Mouse (Mus musculus) embryo, embryonic 11.5 days (tissue): ENCODE results near the gene Zcchc4.
"Not testable (repeated sequence)": the region's sequence is repeated elsewhere in the genome, so short reads cannot be mapped to it uniquely, and the experiment has no call there.

Experiments
- DNase-seq: peaks from one replicate; pipeline ENCODE4 v3.0.0-alpha.2; 2012; ENCODE audit warnings: low read depth, low spot score

Zcchc4 gene

GRCm38 (mm10) chr5:52775237-52775636 lies at the start of gene Zcchc4:
Gene Zcchc4, plus strand, starts transcription at chr5:52775409.
- no peak for DNase-seq

DNA sequence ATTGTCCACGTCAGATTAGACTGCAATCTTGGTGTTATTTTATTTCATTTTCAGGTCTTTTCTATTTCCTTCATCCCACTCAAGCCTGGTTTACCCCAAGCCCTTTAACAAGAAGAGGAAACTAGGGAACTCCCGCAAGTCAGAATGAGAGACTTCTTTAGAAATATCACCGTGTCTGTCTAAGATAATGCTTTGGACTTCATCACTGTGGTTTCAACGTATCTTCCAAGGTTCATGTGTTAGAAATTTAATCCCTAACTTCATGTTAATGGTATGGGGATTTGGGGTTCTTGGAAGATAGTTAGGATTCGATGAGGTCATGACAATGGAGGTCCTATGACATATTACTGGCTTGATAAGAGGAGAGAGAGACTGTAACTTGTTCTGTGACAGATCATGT lies 47.5 kb upstream of the Zcchc4 start:
- DNase-seq: no peak

- DNase-seq: no peak
These were observed 42.4 kb upstream of the Zcchc4 start for GRCm38 (mm10) chr5:52732811-52733210.

DNA sequence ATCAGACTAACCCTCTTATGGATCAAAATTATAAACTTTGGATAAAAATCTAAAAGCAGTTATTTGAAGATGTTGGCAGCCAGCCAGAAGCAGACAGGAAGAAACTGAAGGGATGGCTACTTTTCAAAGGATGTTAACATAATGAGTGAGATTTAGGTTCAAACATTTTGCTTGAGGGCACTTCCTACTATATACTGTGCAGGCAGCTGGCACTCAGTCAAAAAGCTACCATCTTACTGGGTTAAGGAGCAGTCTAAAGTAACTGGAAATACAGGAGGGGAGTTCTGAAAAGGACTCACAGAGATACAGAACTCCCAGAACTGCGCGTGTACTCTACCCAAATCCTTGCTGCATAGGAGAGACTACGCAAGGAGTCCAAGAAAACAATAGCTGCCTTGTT lies 39.2 kb upstream of the Zcchc4 start:
- no peak for DNase-seq

DNA sequence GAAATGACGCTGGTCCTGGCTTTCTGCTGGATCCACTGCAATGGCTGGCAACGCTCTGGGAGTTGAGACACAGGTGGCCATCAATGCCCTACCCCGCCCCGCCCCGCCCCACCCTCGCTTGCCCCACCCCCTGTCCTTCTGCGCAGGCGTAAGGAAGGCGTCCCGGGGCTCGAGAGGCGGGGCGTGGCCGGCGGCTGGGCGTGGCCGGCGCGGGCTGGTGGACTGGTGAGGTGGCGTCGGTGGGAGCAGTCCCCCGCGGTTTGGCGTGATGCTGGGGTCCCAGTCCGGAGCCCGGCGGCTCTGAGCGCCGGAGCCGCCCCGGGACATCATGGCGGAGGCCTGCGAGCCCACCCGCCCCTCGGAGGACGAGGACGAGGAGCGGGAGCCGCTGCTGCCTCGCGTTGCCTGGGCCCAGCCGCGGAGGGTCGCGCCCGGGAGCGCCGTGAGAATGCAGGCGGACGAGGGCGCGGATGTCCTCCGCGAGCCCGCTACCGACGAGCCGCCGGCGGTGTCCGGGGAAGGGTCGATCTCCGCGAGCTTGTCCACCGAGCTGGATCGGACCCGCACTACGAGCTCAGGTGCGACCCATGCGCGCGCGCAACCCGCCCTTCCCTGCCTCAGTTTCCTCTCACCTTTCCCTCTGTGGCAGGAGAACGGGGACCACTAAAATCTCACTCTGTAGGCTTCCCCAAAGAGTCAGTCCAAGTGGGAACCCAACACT lies 33.7 kb upstream of the Zcchc4 start, which contains the start of gene Pi4k2b:
TSS of gene Pi4k2b (plus strand) at position 184 of the 721 bp plus-strand sequence.
- peak; percentile 61 for DNase-seq

GRCm38 (mm10) chr5:52742112-52742813 lies 32.9 kb upstream of the Zcchc4 start:
- peak; percentile 37 for DNase-seq

DNA sequence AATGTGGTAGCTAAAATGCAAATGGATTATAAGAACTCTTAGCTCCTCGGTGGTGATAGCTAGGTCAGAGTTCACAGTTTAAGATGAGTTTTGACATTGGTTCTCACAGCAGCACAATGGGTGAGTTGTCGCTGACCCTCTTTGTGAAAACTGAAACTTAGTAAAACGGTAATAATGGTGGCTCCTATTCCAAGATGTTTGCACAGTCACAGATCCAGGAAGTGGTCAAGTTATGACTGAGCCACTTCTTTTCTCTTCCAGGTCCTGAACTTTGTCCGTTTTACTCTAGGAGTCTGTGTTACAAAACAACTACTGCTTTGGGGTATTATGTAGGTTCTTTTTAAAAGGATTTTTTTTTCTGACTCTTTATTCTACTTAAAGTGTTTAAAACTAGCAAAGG lies 32.0 kb upstream of the Zcchc4 start:
- DNase-seq: no peak

GRCm38 (mm10) chr5:52746920-52747319 lies 28.3 kb upstream of the Zcchc4 start:
- DNase-seq: no peak

DNA sequence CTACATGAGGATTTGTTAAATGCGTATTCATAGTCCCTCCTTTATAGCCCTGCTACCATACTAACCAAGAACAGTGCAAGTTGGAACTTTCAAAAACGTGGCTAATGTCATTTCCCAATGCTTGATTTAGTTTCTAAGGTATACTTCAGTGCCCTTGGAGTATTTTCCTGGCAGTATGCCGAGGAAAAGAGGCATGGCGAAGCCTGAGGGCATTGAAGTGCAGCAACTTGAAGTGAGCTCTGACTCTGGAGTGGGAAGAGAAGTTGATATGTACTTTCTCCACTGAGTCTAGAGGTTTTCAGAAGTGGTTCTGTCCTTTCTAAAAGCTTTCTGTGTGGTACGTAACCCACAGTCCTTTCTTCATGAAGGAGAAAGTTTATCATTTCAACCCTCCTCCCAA lies 26.5 kb upstream of the Zcchc4 start:
- DNase-seq: no peak

DNA sequence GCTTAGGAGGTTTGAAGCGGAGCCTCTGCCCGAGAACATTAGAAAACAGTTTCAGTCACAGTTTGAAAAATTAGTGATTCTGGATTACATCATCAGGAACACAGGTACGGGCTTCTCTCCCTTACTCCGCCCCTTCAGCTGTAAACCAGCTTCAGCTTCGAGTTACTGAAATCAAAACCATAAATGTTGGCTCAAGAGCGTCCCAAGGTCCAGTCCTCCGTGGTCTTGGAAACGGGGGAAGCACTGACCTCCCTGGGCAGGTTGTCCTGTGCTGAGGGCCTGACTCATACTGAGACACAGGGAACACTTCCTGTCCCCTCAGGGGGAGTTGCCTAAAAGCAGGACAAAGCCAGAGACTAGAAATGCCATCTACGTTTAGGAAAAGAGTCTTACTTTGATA lies 22.1 kb upstream of the Zcchc4 start:
- DNase-seq: no peak

DNA sequence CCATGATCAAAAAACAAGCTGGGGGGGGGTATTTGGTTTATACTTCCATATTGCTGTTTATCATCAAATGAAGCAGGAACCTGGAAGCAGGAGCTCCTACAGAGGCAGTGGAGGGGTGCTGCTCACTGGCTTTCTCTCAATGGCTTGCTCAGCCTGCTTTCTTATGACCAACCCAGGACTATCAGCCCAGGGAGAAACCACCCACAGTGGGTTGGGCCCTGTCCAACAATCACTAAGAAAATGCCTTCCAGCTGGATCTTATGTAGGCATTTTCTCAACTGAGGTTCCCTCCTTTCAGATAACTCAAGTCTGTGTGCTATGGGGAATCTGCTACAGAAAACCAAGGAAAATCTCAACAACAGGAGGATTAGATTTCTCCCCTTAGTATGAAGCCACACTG lies 21.0 kb upstream of the Zcchc4 start:
- DNase-seq: no peak

- DNase-seq: no peak
These were observed 19.9 kb upstream of the Zcchc4 start for GRCm38 (mm10) chr5:52755337-52755736.

- no peak for DNase-seq
These were observed 19.2 kb upstream of the Zcchc4 start for GRCm38 (mm10) chr5:52755989-52756388.

GRCm38 (mm10) chr5:52762586-52762985 lies 12.6 kb upstream of the Zcchc4 start:
- DNase-seq: no peak

- no peak for DNase-seq
These were observed 942 bp upstream of the Zcchc4 start for GRCm38 (mm10) chr5:52774267-52774666.

- not testable (repeated sequence) for DNase-seq
These were observed 1.5 kb downstream of the Zcchc4 start for GRCm38 (mm10) chr5:52776466-52777354.

- DNase-seq: peak; percentile 71
These were observed 7.5 kb downstream of the Zcchc4 start for GRCm38 (mm10) chr5:52782523-52783250.

GRCm38 (mm10) chr5:52783251-52783620 lies 8.0 kb downstream of the Zcchc4 start:
- no peak for DNase-seq

DNA sequence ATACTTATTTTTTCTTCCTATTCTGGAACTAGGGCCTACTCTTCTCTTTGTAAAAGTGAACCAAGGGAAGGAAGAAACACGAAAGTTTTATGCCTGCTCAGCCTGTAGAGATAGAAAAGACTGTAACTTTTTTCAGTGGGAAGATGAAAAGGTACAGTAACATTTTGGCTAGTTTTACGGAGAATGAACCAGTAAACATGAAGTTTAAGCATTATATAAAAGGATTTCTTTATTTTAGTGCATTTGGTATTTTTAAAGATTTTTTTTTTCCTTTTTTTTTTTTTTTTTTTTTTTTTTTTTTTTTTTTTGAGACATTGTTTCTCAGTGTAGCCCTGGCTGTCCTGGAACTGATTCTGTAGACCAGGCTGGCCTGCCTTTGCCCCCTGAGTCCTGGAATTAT lies 8.7 kb downstream of the Zcchc4 start:
- no peak for DNase-seq

DNA sequence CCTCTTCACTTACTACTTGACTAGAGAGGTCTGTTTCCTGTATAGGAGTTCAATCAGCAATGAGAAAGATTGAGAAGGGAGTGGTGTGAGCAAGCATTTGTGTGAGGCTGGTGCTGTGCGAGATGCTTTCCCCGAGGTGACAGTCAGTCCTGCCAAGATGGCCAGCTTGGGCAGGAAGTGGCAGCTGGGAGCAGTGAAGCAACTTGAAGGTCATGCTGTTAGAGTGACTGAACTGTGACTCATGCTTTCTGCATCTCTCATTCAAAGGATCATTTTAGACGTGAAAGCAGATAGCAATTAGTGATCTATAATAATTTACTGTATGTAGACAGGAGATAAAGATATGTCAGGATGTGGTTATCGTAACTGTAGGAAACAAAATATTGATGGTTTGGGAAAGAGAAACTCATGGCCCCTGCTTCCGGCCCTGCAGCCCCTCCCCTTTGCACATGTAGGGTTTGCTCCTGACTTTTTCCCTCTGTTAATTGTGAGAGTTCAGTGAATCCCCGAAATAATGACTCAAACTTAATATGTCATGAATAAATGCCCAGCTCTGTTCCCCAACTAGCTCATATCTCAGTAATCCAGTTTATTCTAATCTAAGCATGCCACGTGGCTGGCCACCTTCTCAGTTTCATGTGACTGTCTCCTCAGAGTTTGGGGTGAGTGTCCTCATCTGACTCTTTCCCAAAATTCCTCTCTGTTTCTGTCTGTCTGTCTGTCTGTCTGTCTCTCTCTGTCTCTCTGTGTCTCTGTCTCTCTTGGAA lies 11.5 kb downstream of the Zcchc4 start:
- no peak for DNase-seq

- no peak for DNase-seq
These were observed 18.0 kb downstream of the Zcchc4 start for GRCm38 (mm10) chr5:52793230-52793629.
